Mouse (Mus musculus): ENCODE data around the gene Mpg. TPM values are rescaled to one million over a fixed set of nuclear protein-coding genes. Genes with fewer than 3 reads are reported as not detected.
A peak's percentile ranks its signal among the peaks of the same experiment; 100 is the strongest.

Mpg gene
- polyA plus RNA-seq (2012; rRNA removed) = 8.1 and 9.9 TPM in 2 replicates
- polyA plus RNA-seq (2014; fragmentation: Nextera tagmentation; extraction: Ambion mirVana) = 17.0 and 18.1 TPM in 2 replicates

DNA sequence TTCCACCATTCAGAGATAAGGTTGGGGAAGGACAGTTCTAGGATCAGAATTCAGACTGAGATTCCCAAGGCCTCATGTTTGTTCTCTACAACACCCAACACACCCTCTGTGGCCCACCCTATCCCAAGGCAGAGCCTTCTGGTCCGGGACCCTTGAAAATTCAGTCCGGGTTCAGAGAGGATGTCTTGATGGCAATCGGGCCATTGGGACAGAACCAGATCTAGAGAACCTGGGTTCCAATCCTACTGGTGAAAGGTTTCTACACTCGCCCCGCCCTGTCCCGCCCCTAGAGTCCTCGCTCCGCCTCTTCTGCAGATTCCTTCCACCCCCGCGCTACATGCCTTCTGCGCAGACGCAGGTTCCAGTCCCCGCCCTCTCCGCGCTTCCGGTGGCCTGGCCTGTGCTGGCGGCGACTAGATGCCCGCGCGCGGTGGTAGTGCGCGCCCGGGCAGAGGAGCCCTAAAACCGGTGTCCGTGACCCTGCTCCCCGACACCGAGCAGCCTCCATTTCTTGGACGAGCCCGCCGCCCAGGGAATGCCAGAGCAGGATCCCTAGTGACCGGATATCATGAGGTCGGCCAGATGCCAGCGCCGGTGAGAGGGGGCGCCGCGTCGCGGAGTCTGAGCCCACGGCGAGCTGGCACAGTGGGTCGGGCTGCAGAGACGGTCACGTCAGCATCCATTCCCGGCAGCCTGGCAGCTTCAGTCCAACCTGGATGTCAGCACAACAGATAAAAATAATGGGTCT lies at the start of gene Mpg:
TSS of gene Mpg (plus strand) at position 382 of the 748 bp plus-strand sequence.
- Histone ChIP-seq H3K4me1 (replicated peaks; ENCODE audit: control insufficient read depth in 2 of 2, insufficient read depth in 2 of 2, low read length in 1 of 2) (peaks cover 15 to 28% of the 10 kb centered on the region in 2 experiments), H3K4me2 (ENCODE audit: low read depth) (peak within 1 kb of the TSS; percentile 95), H3K4me3 (ENCODE audit: insufficient read depth in 1 of 2, low read depth in 2 of 2, low read length in 2 of 2) (peak within 1 kb of the TSS; percentile 71 to 90), H3K9ac (replicated peaks) (peak within 1 kb of the TSS; percentile 93), H3K27me3 (ENCODE audit: control insufficient read depth, insufficient read depth, low read length) (peaks cover 40% of the 10 kb centered on the region), H3K9me3 (ENCODE audit: control insufficient read depth, low read length) (no peaks in the 10 kb centered on the region), H3K27ac (peak within 1 kb of the TSS; percentile 34), H3K36me3 (replicated peaks; ENCODE audit: control insufficient read depth, insufficient read depth, low read depth) (peaks cover 19% of the 10 kb centered on the region)
- ATAC-seq (ENCODE audit: insufficient read depth) (peak; percentile 87), DNase-seq (ENCODE audit: low read depth in 3 of 3, low spot score in 3 of 3) (peak; percentile 80 to 84 (median 80))
- TF ChIP-seq EP300 (IDR thresholded peaks at IDR 0.05; ENCODE audit: low read depth) (no peak), CTCF (IDR thresholded peaks at IDR 0.05; ENCODE audit: low read depth) (no peak)
- 2% methylated on average over 47 of the region's 47 CpGs for WGBS (ENCODE audit: insufficient replicate concordance)

DNA sequence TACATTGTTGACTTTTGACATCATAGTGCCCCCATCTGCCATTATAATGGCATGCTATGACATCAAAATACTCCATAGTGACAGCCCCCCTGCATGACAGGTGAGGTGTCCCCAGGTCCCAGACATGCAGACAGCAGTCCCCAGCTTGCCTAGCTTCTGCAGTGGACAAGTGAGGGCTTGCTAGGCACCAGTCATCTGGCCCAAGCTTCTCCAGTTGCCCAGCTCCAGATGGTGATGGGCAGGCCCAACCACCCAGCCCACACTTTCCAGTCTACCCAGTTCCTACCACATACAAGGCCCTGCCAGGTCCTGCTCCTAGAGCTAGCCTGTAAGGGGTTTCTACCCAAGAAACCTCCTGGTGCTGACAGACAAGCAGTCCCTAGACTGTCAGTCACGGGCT lies 47.8 kb upstream of the Mpg start:
- Histone ChIP-seq H3K9ac (replicated peaks) (no peak overlapping the region), H3K27me3 (ENCODE audit: control insufficient read depth, insufficient read depth, low read length) (no peaks in the 10 kb centered on the region), H3K9me3 (ENCODE audit: control insufficient read depth, low read length) (no peaks in the 10 kb centered on the region), H3K4me2 (ENCODE audit: low read depth) (no peak overlapping the region), H3K4me3 (ENCODE audit: insufficient read depth in 1 of 2, low read depth in 2 of 2, low read length in 2 of 2) (no peak overlapping the region), H3K27ac (no peak overlapping the region), H3K36me3 (replicated peaks; ENCODE audit: control insufficient read depth, insufficient read depth, low read depth) (no peaks in the 10 kb centered on the region), H3K4me1 (replicated peaks; ENCODE audit: control insufficient read depth in 2 of 2, insufficient read depth in 2 of 2, low read length in 1 of 2) (no peaks in the 10 kb centered on the region)
- TF ChIP-seq CTCF (IDR thresholded peaks at IDR 0.05; ENCODE audit: low read depth) (no peak), EP300 (IDR thresholded peaks at IDR 0.05; ENCODE audit: low read depth) (no peak)
- ATAC-seq (ENCODE audit: insufficient read depth) = no peak
- WGBS (ENCODE audit: insufficient replicate concordance) = 53% methylated on average over 1 of the region's 1 CpGs
- DNase-seq (ENCODE audit: low read depth in 3 of 3, low spot score in 3 of 3) = no peak

DNA sequence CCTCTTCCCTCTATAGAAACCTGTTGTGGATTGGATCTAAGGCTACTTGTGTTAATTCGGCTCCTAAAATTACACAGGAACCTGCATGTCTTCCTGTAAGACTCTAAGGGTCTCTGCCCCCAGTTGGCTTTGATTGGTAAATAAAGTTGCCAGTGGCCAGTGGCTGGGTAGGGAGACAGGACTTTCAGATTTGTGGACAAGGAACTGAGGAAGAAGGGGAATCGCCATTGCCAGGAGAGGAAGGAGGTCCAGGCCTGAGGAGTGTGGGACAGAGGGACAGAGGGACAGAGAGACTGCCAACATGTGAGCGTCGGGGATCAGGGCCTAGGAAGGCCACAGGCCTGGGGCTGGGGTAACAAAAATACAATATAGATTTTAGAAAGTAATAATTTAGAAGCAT lies 45.1 kb upstream of the Mpg start:
- 73% methylated on average over 4 of the region's 4 CpGs for WGBS (ENCODE audit: insufficient replicate concordance)
- no peaks in the 10 kb centered on the region; the same call in 1 of the 2 replicates for H3K27me3 ChIP-seq (ENCODE audit: control insufficient read depth, insufficient read depth, low read length)
- ATAC-seq (ENCODE audit: insufficient read depth) = no peak

GRCm38 (mm10) chr11:32181973-32182868 lies 44.1 kb upstream of the Mpg start:
- Histone ChIP-seq H3K9me3 (ENCODE audit: control insufficient read depth, low read length) (no peaks in the 10 kb centered on the region), H3K4me2 (ENCODE audit: low read depth) (no peak overlapping the region), H3K4me3 (ENCODE audit: insufficient read depth in 1 of 2, low read depth in 2 of 2, low read length in 2 of 2) (no peak overlapping the region), H3K9ac (replicated peaks) (no peak overlapping the region), H3K36me3 (replicated peaks; ENCODE audit: control insufficient read depth, insufficient read depth, low read depth) (no peaks in the 10 kb centered on the region), H3K27ac (no peak overlapping the region), H3K4me1 (replicated peaks; ENCODE audit: control insufficient read depth in 2 of 2, insufficient read depth in 2 of 2, low read length in 1 of 2) (no peaks in the 10 kb centered on the region), H3K27me3 (ENCODE audit: control insufficient read depth, insufficient read depth, low read length) (no peaks in the 10 kb centered on the region; the same call in 1 of the 2 replicates)
- peak; percentile 89 for TF ChIP-seq CTCF (IDR thresholded peaks at IDR 0.05; ENCODE audit: low read depth)
- no peak for TF ChIP-seq EP300 (IDR thresholded peaks at IDR 0.05; ENCODE audit: low read depth)
- no peak for ATAC-seq (ENCODE audit: insufficient read depth)
- WGBS (ENCODE audit: insufficient replicate concordance) = 39% methylated on average over 24 of the region's 25 CpGs
- peak; percentile 42 to 49 (median 44) for DNase-seq (ENCODE audit: low read depth in 3 of 3, low spot score in 3 of 3)

More for the DNA sequence above, 45.1 kb upstream of the Mpg start:
- Histone ChIP-seq H3K4me3 (ENCODE audit: insufficient read depth in 1 of 2, low read depth in 2 of 2, low read length in 2 of 2) (no peak overlapping the region), H3K4me1 (replicated peaks; ENCODE audit: control insufficient read depth in 2 of 2, insufficient read depth in 2 of 2, low read length in 1 of 2) (no peaks in the 10 kb centered on the region), H3K9ac (replicated peaks) (no peak overlapping the region), H3K36me3 (replicated peaks; ENCODE audit: control insufficient read depth, insufficient read depth, low read depth) (no peaks in the 10 kb centered on the region), H3K27ac (no peak overlapping the region), H3K4me2 (ENCODE audit: low read depth) (no peak overlapping the region), H3K9me3 (ENCODE audit: control insufficient read depth, low read length) (no peaks in the 10 kb centered on the region)
- no peak for TF ChIP-seq EP300 (IDR thresholded peaks at IDR 0.05; ENCODE audit: low read depth)
- TF ChIP-seq CTCF (IDR thresholded peaks at IDR 0.05; ENCODE audit: low read depth) = no peak
- no peak for DNase-seq (ENCODE audit: low read depth in 3 of 3, low spot score in 3 of 3)

DNA sequence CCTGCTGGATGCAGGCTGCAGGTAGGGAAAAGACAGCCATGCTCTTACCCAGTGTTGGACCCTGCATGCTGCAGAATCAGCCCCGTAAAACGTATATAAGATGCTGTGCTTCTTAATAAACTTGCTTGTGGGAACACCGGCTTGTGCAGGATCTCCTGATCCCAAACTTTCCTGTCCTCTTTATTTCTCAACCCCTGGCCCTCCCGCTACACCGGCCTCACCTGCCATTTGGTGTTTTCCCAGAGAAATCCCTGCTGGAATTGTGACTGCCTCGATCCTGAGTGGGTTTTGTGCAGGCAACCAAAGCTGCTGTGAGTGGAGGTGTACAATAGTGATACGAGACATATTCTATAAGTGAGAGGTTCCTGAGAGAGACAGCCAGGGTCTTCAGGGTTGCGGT lies 41.8 kb upstream of the Mpg start:
- WGBS (ENCODE audit: insufficient replicate concordance) = 73% methylated on average over 8 of the region's 8 CpGs
- TF ChIP-seq EP300 (IDR thresholded peaks at IDR 0.05; ENCODE audit: low read depth) = no peak
- no peak for TF ChIP-seq CTCF (IDR thresholded peaks at IDR 0.05; ENCODE audit: low read depth)
- no peak overlapping the region for H3K9ac ChIP-seq (replicated peaks)
- no peaks in the 10 kb centered on the region for H3K36me3 ChIP-seq (replicated peaks; ENCODE audit: control insufficient read depth, insufficient read depth, low read depth)
- H3K4me2 ChIP-seq (ENCODE audit: low read depth) = no peak overlapping the region
- H3K27me3 ChIP-seq (ENCODE audit: control insufficient read depth, insufficient read depth, low read length) = no peaks in the 10 kb centered on the region; the same call in 1 of the 2 replicates
- ATAC-seq (ENCODE audit: insufficient read depth) (no peak), DNase-seq (ENCODE audit: low read depth in 3 of 3, low spot score in 3 of 3) (no peak)
- no peak overlapping the region for H3K4me3 ChIP-seq (ENCODE audit: insufficient read depth in 1 of 2, low read depth in 2 of 2, low read length in 2 of 2)
- H3K4me1 ChIP-seq (replicated peaks; ENCODE audit: control insufficient read depth in 2 of 2, insufficient read depth in 2 of 2, low read length in 1 of 2) = no peaks in the 10 kb centered on the region
- H3K9me3 ChIP-seq (ENCODE audit: control insufficient read depth, low read length) = no peaks in the 10 kb centered on the region
- H3K27ac ChIP-seq = no peak overlapping the region
